Mouse (Mus musculus) testis, adult 2 months (tissue): ENCODE results near the gene Enho.
"Not testable (repeated sequence)": the region's sequence is repeated elsewhere in the genome, so short reads cannot be mapped to it uniquely, and the experiment has no call there.

Experiments
- CTCF ChIP-seq: fragments of 200-500 bp; IDR thresholded peaks from 2 replicates; pipeline ENCODE4 v1.5.1; 2012; ENCODE audit warnings: low read depth, mild to moderate bottlenecking, inconsistent platforms, low read length, moderate library complexity; ENCODE audit not compliant: control insufficient read depth, insufficient read depth, insufficient replicate concordance
- POLR2A ChIP-seq: fragments of 200-500 bp; IDR thresholded peaks from 2 replicates; pipeline ENCODE4 v1.6.1; 2012; ENCODE audit warnings: low read depth, mild to moderate bottlenecking, inconsistent platforms, low read length, moderate library complexity; ENCODE audit not compliant: control insufficient read depth

GRCm38 (mm10) chr4:41683303-41683702 is 43.2 kb upstream of the Enho start:
- not testable (repeated sequence) for TF ChIP-seq CTCF, POLR2A
